Mouse (Mus musculus) erythroid progenitor cell, adult 5-6 weeks (primary cell): ENCODE results near the gene Tssk6. TPM values are rescaled to one million over a fixed set of nuclear protein-coding genes. Genes with fewer than 3 reads are reported as not detected.

Experiments used
- ATAC-seq: replicated peaks from 2 replicates; pipeline ENCODE4 v1.8.0; 2016; ENCODE audit warnings: moderate number of reproducible peaks, mild to moderate bottlenecking, moderate TSS enrichment, inconsistent platforms; ENCODE audit not compliant: poor library complexity, low FRiP score, severe bottlenecking
- total RNA-seq, 2 experiments: library from RNA; stranded (forward) in 1 of 2; stranded (reverse) in 1 of 2; fragments of 150-400 nt in 1 of 2; fragments of 186-747, 209-891 nt in 1 of 2; gene quantifications; 2 replicates each; pipeline versions ENCODE4 v1.2.3 to v1.2.4; 2015 to 2017; ENCODE audit warnings: low replicate concordance in 2 of 2

Tssk6 gene
- total RNA-seq, 2 experiments from 2014 or later, result not detected

DNA sequence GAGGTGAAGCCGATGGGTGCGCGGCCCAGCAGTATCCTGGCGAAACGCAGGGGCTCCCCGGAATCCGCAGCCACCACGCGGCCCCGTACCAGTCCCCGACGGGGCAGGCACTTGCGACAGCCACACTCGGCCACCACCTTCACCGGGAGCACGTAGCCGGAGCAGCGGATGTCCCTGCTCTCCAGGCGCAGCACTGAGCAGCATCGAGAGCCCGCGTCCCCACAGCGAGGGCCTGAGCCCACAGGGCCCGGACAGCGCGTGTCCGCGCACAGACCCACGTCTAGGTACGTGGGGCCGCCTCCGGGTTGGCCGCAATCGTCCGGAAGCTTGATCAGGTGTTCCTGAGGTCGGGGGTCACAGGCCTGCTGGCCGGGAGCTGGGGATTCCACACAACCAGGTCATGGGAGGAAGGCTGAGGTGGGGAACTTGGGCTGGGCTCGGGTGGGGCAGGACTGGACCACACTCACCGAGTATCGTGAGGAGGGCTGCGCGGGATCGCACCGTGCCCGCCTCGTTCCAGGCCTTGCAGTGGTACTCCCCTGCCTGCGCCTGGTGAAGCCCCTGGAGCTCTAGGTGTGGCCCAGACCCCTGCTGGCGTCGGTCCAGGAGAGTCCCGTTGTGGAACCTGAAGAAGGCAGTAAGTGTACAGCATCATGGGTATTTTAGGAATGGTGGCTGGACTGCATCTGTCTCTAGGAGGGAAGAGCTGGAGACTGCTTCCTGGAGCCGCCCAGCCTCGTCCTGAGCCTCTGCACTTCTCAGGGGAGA lies 19.0 kb upstream of the Tssk6 start:
- ATAC-seq, result no peak

DNA sequence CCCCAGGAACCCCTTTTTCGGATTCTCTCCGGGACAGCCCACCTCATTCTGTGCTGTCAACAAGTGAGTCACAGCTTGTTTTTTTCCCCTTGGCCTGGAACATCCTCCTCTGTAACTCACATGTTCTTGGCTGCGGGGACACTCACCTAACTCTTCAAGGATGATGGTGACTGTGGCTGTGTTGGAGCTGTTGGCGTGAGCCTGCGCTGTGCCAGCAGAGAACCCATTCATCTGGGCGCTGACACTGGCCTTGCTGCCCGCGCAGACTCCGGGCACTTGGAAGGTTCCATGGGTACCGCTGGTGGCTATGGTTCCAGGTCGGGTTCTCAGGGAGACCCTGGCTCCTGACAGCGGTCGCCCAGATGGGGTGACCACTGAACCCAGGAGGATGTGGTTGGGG lies 17.8 kb upstream of the Tssk6 start:
- ATAC-seq, result no peak

DNA sequence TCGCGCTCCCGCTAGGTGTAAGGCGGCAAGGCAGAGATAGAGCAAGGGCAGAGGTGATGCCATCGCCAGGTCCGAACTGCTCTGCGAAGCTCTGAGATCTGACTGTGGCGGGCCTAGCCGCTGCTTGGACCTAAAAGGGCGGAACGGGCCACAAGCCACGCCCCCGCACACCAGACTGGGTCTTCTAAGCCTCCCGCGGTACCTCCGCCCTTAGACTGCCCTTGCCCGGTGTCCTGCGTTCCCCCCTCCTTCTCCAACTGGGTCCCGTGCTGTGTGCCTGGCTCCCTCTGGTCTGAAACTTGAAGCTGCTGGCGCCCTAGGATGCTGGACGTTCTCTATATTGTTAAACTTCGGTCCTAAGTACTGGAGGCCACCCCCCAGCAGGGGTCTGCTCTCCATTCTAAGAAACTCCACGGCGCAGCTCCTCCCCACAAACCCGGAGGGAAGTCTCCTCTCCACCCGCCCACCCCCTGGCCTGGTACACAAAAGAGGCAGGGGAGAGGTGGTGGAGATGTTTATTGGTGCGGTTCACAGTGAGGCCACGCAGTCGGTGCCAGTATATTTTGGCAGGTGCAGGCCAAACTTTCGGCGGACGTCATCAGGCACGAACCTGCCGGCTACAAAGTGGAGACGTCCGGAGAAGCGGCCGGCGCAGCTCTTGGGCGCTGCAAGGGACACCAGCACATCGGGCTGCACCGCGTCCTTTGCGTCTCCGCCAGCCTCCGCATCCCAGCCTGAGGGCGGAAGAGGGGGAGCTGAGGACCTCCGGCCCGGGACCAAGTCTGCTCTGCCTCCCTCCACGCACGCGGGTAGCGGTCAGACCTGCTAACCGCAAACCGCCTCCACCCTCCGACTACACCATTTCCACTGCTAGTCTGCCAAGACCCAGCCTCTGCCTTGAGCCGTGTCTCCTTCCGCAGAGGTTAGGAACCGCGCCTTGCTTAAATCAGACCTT lies 14.4 kb upstream of the Tssk6 start, which contains the start of gene Cilp2:
TSS of gene Cilp2 (minus strand) at position 399 of the 955 bp plus-strand sequence.
- ATAC-seq, result no peak

DNA sequence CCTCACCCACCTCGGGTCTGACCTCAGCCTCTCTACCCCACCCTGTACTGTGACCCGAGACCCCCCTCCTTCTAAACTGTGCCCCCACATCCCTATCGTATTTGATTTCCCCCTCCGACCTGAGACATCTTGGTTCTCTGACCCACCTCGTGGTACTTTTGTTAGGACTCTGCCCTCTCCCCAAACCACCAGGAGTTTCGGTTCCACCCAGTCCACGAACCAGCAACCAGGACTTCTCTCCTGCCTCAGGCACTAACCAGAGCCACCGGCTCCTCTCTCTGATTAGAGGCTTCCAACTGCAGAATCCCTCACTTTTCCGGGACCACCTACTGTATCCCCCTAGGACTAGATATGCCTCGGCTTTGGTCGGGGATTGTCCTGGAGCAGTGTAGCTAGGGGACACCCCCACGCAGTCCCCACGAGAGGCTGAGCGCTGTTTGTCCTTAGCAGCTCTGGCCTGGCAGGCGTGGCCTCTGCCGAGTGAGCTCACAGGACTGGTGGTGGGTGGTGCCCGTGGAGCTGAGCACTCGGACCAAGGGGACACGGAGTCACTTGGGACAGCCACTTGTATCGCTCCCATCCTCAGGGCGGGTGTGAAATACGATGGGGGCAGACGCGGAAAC lies 13.6 kb upstream of the Tssk6 start:
- no peak for ATAC-seq

DNA sequence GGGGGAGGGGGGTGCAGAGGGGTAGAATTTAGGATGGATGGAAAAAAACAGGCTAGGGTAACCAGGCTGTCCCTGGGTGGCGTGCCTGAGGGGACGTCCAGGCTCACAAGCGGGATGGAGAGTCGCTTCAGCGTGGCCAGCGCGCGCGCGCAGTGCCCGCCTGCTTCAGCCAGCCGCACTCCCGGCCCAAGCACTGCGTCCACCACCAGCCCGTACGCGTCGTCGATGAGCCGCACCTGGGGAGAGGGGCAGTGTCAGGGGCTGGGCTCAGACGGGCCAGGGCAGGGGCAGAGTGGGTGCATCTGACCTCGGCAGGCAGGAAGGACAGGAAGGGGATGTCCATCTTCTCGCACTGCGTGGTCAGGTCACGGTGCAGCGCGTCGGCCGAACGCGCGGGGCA lies 13.1 kb upstream of the Tssk6 start:
- ATAC-seq, result no peak

DNA sequence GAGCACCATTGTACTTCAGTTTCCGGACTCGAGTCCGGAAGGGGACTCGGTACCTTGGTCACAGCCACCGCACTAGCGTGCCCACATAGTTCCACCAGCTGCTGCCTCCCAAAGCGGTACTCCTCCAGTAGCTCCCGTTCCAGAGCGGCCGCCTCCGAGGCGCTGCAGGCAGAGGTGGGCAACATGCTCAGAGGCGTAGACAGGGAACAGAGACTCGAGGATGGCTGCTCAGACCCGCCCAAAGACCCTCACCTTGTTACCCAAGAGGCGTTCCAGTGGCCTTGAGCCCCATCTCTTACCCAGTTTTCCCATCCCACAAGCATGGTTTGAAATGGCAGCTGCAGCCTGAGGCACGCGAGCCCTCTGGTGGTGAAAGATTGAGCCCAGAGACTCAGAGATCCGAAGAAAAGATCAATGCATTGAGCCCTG lies 11.2 kb upstream of the Tssk6 start:
- ATAC-seq, result no peak

DNA sequence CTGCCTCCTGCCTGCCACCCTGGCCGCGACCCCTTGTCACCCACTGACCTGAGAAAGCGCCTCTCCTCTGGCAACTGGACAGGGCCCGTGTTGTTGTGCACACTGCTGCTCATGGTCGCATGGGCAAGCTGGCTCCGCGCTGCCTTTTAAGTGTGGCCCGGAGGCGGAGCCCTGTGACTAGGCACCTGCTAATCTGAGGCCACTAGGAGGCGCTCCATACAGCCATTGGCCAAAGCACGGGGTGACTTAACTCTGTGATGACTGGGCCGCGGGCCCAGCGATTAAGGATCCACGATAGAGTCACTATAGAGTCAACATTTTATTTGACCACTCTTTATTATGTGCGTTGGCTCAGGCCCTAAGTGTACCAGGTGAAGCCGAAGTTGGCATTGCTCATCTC lies 8.1 kb upstream of the Tssk6 start:
- 0 out of 2 replicates have a peak, but pooled peaks have one; percentile 46 for ATAC-seq

DNA sequence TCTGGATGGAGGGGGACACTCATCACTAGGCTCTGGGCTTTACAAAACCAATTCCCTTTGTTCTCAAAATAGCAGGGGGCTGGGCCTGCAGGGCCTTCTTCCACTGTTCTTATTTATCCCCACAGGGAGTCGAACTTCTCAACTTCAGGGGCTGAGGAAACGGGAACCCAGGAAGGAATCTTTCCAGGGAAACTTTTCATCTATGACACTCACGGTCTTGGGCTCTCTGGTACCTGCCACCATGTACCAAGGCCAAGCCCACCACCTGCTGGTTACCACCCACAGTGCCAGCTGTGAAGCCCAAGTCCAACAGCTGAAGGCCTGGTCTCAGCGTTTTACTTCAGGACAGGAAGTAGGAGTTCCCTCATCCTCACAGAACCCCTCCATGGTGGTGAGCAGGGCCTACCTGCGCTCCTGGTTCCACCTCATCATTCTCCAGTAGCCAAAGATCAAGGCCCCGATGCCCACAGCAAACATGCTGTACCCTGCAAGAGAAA lies 7.1 kb upstream of the Tssk6 start:
- no peak for ATAC-seq

DNA sequence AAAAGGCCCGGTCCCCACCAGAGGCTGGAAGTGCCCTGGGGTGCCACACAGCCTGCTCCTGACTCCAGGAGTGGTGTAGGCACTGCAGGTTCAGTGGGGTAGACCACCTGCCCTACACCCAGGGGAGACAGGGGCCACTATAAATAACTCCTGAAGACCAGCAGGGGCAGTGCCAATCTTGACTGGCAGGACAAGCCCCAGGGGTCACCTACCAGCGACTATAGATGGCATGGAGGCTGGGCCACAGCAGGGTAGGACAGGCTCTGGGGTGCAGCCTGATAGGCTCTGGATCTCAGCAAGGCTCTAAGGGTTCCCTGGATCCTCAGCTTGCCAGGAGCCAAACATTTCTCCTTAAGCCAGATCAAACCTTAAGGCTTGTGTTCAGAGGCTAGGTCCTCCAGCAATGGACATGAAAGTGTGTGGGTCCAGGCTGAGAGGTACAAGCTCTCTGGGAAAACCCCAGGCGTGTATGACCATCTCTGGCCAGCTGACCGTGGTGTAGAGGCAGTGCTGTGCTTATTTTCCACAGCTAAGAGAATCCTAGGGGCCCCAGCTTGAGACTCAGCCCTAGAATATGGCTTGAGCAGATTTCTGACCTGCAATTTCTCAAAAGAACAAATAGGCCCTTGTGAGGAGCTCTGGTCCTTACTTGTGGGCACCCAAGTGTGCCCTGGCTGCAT lies 6.1 kb upstream of the Tssk6 start:
- no peak for ATAC-seq

DNA sequence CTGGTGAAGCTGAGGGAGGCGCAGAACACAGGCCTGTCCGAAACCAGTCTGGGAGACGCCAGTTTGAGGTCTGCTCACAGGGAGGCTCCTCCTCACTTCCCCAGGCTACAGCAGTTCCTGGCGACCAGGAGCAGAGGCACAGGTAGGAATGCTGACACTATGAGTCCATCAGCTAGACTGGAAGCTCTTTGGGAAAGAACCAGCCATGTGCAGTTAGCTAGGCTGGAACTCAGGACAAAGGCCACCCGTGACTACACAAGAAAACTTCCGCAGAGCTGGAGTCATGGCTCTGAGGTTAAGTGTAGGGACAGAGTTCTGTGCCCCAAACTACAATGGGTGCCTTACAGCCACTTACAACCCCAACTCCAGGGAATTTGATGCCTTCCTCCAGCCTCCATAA lies 4.1 kb upstream of the Tssk6 start:
- no peak for ATAC-seq

DNA sequence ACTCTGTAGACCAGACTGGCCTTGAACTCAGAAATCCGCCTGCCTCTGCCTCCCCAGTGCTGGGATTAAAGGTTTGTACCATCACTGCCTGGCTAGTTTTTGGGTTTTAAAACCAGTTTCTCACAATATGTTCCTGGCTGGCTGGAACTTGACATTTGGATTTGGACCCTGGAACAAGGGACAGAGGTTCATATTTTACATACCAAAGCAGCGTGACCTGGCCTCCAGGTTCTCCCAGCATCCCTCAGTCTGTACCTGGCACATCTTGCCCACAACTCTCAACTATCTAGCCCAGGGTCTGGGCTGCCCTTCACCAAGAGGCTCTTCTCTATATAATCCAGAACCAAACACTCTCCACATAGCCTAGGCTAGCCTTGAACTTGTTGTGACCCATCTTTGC lies 2.1 kb upstream of the Tssk6 start:
- no peak for ATAC-seq

DNA sequence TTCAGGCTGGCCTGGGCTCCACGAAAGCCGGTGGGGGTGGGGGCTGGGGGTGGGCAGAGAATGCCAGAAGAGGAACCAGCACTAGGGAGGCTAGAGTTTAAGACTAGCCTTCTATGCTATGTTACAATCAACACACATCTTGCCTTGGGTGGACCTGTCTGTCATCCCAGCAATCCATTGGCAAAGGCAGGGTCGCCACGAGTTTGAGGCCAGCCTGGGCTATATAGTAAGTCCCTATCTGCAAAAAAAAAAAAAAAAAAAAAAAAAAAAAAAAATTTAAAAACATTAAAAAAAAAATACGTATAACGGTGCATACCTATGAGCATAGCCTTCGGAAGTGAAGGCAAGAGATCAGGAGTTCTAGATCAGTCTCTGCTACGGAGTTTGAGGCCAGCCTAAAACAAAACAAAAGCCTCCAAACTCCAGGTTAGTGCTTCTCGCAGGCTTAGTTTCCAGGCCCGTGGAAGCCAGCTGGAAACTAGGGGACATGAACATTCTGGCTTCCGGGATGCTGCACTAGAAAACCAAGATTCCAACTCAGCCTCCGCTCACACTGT lies 1.0 kb upstream of the Tssk6 start:
- peak; percentile 5 for ATAC-seq

DNA sequence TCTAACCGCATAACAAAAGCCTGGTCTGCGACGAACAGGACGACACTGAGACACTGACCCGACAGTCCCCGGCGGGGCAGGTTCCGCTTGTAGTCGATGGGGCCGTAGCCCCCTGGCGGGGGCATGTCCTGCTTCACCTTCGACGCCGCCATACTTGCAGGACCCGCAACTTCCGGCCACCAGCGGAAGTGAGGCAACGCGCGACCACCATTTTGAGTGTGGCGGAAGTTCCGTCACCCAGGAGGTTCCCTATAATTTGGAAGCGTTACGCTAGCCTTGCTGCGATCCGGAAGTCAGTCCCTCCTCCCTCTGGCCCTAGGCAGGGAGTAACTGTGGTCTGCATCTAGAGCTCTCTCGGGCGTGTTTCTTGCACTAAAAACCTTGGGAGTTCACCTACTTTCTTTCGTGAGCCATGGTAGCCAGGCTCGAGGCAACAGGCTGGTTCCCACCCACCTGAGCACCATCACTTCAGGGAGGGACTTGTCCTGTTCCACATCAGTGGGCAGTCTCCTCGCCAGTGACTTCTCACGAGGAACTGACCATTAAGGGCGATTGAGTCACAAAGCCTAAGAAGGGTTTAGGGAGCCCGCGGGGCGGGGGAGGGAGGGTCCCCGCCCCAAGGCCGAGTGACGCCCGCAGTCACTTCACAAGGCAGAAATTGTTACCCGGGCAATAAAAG lies 361 bp upstream of the Tssk6 start:
- ATAC-seq, result peak; percentile 85

DNA sequence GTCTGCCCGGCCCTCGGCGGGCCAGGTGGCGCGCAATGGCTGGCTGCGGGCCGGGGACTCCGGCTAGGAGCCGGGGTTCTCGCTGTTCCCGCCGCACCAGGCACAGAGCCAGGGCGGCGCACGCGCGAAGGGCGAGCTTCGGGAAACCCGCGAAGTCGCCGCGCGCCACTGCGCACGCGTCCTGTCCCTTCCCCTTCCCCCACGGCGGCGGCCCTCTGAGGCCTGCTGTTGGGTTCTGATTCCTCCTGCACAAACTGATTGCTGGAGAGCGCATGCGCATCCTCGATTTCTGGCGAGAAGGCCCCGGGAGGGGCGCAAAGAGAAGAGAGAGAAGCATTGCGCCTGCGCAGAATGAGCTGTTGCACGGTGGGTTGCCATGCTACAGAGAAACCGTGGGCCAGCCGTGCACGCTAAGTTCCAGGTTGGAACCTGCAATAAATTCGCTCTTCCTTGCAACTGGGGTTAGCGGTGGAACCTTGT lies 1.1 kb downstream of the Tssk6 start:
- ATAC-seq, result peak; percentile 79

DNA sequence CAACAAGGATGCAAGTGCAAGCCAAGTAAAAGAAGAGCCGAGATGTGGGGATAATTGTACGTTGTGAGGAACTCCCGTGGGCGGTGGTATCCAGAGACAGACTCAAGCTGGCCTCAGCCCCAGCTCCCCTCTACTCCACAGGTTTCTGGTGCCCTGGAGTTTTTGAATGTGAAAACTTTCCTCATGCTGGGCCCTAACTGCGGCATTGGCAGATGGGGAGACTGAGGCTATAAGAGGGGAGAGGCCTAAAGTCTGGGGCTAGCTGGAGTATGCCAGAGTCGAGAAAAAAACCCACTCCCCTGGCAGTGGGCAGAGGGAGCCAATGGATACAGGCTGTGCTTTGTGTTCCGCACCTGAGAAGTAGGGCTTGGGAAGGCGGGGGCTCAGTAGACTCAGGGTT lies 2.1 kb downstream of the Tssk6 start:
- no peak for ATAC-seq

DNA sequence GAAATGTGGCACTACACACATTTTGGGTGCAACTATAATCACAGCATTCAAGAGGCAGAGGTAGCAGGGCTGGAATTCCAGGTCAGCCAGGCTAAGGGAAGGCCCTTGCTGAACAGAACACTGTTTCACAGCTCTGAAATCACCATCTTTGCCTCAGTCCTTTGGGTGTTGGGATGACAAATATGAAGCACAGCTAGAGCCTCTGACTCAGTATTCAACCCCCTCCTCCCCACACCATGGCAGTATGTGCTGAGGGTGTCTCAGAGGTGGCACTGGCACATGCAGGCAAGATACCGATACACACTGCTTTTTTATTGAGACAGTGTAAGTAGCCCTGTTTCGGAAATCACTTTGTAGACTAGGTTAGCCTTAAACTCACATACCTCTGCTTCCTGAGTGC lies 4.3 kb downstream of the Tssk6 start:
- no peak for ATAC-seq

DNA sequence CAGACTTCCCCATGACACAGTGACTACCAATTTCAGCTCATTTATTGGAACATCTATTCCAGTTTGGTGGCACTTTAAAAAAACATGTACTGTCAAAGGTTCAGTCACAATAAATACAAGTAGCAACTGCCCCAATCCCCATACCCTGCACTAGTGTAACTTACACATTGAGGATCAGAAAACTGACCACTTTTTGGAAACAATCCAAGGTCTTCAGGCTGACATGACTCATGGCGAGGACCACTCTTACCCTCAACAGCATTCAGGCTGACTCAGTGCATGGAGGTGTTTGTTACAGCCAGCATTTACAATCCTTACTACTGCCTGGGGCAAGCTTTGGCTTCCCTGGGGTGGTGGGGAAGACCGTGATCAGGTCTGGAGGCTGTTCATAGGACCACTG lies 5.1 kb downstream of the Tssk6 start:
- no peak for ATAC-seq

DNA sequence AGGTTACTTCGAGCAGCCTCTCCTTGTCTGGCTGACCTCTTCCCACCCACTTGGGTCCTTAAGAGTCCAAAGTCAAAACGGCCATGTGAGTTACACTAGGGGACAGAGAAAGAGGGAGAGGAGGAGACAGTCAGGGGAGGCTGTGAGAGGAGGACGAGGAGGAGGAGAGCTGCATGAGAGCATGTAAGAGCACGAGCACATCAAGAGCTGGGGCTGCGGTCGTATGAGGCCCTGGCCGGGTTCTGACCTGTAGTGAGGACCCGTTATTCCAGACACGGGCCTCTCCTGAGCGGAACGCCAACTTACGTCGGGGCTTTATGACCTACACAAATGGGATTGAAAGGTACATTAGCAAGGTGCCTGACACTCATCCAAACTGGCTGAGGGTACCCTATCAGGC lies 9.9 kb downstream of the Tssk6 start:
- ATAC-seq, result no peak
